Mouse (Mus musculus) MEL (cell line): ENCODE results near the gene Snrpd2. TPM values are rescaled to one million over a fixed set of nuclear protein-coding genes. Genes with fewer than 3 reads are reported as not detected.

Experiments used
- DNase-seq: peaks from one replicate; pipeline ENCODE4 v3.0.0; 2011; ENCODE audit warnings: low read depth, low spot score
- H3K27ac ChIP-seq: 2 replicates; pipeline ENCODE4 v1.5.1; 2012; ENCODE audit warnings: low read depth, mild to moderate bottlenecking, control low read depth, low read length, moderate library complexity; ENCODE audit not compliant: control insufficient read depth
- H3K27me3 ChIP-seq, 2 experiments: fragments of 150-350 bp in 1 of 2; sonication (generic) in 1 of 2; 2 replicates each; pipeline ENCODE4 v1.6.1; 2012; ENCODE audit warnings: low read length in 2 of 2, mild to moderate bottlenecking in 2 of 2, improper control_type of control experiment in 1 of 2, moderate library complexity in 1 of 2; ENCODE audit not compliant: insufficient read depth in 2 of 2, control insufficient read depth in 1 of 2
- H3K36me3 ChIP-seq, 2 experiments: 2 replicates each; pipeline ENCODE4 v1.6.1; 2012 to 2014; ENCODE audit warnings: low read length in 2 of 2, improper control_type of control experiment in 1 of 2, inconsistent platforms in 1 of 2, mild to moderate bottlenecking in 1 of 2; ENCODE audit not compliant: insufficient read depth in 2 of 2, control insufficient read depth in 1 of 2
- H3K4me1 ChIP-seq, 2 experiments: fragments of 150-350 bp in 1 of 2; sonication (generic) in 1 of 2; 2 replicates each; pipeline ENCODE4 v1.6.1; 2012; ENCODE audit warnings: low read length in 2 of 2, improper control_type of control experiment in 1 of 2, mild to moderate bottlenecking in 1 of 2; ENCODE audit not compliant: insufficient read depth in 2 of 2, control insufficient read depth in 1 of 2
- H3K4me3 ChIP-seq, 2 experiments: fragments of 150-350 bp in 1 of 2; sonication (generic) in 1 of 2; 2 replicates each; pipeline ENCODE4 v1.5.1; 2012; ENCODE audit warnings: low read depth in 2 of 2, low read length in 2 of 2, mild to moderate bottlenecking in 2 of 2, moderate library complexity in 2 of 2, control low read depth in 1 of 2, improper control_type of control experiment in 1 of 2; ENCODE audit not compliant: control insufficient read depth in 1 of 2, insufficient read depth in 1 of 2
- H3K79me2 ChIP-seq: 2 replicates; pipeline ENCODE4 v1.6.1; 2012; ENCODE audit warnings: mild to moderate bottlenecking, low read length, moderate library complexity; ENCODE audit not compliant: control insufficient read depth, poor library complexity, insufficient read depth
- H3K9ac ChIP-seq: 2 replicates; pipeline ENCODE4 v1.6.1; 2012; ENCODE audit warnings: low read depth, mild to moderate bottlenecking, control low read depth, low read length, moderate library complexity; ENCODE audit not compliant: control insufficient read depth, poor library complexity, severe bottlenecking
- H3K9me3 ChIP-seq: fragments of 150-350 bp; sonication (generic); replicated peaks from 2 replicates; pipeline ENCODE4 v1.6.1; 2012; ENCODE audit warnings: mild to moderate bottlenecking, low read length, improper control_type of control experiment, moderate library complexity; ENCODE audit not compliant: insufficient read depth
- BHLHE40 ChIP-seq: IDR thresholded peaks from 2 replicates; pipeline ENCODE4 v1.6.1; 2012; ENCODE audit warnings: low read depth, mild to moderate bottlenecking, inconsistent platforms, low read length, improper control_type of control experiment, borderline replicate concordance
- CTCF ChIP-seq, 3 experiments: IDR thresholded peaks in 2 of 3; conservative IDR thresholded peaks in 1 of 3; 2 replicates each; pipeline ENCODE4 v1.5.1; 2011 to 2012; ENCODE audit warnings: low read length in 3 of 3, low read depth in 2 of 3, mild to moderate bottlenecking in 2 of 3, improper control_type of control experiment in 1 of 3, inconsistent platforms in 1 of 3, mixed read lengths in 1 of 3, moderate library complexity in 1 of 3; ENCODE audit not compliant: control insufficient read depth in 1 of 3, insufficient read depth in 1 of 3, poor library complexity in 1 of 3, severe bottlenecking in 1 of 3
- ELF1 ChIP-seq: IDR thresholded peaks from 2 replicates; pipeline ENCODE4 v1.6.1; 2014; ENCODE audit warnings: low read depth, mild to moderate bottlenecking, inconsistent platforms, low read length, improper control_type of control experiment, moderate library complexity
- HCFC1 ChIP-seq: IDR thresholded peaks from 2 replicates; pipeline ENCODE4 v1.6.1; 2012; ENCODE audit warnings: low read depth, mild to moderate bottlenecking, inconsistent platforms, low read length, improper control_type of control experiment, moderate library complexity
- MAX ChIP-seq: IDR thresholded peaks from 2 replicates; pipeline ENCODE4 v1.6.1; 2011; ENCODE audit warnings: low read length, improper control_type of control experiment
- MAZ ChIP-seq: IDR thresholded peaks from 2 replicates; pipeline ENCODE4 v1.6.1; 2012; ENCODE audit warnings: low read depth, mild to moderate bottlenecking, inconsistent platforms, low read length, improper control_type of control experiment
- MEF2A ChIP-seq: IDR thresholded peaks from 2 replicates; pipeline ENCODE4 v1.6.1; 2014; ENCODE audit warnings: low read depth, mild to moderate bottlenecking, inconsistent platforms, low read length, improper control_type of control experiment; ENCODE audit not compliant: poor library complexity, insufficient replicate concordance, severe bottlenecking; ENCODE audit errors: extremely low read depth
- MXI1 ChIP-seq: IDR thresholded peaks from 2 replicates; pipeline ENCODE4 v1.6.1; 2011; ENCODE audit warnings: mild to moderate bottlenecking, low read depth, low read length, improper control_type of control experiment
- MYC ChIP-seq: IDR thresholded peaks from 2 replicates; pipeline ENCODE4 v1.6.1; 2011; ENCODE audit warnings: low read depth, mild to moderate bottlenecking, low read length, improper control_type of control experiment, moderate library complexity
- POLR2A ChIP-seq, 2 experiments: IDR thresholded peaks; 2 replicates each; pipeline ENCODE4 v1.6.1; 2011 to 2012; ENCODE audit warnings: low read length in 2 of 2, mild to moderate bottlenecking in 2 of 2, control low read depth in 1 of 2, improper control_type of control experiment in 1 of 2, low read depth in 1 of 2, moderate library complexity in 1 of 2; ENCODE audit not compliant: control insufficient read depth in 1 of 2, insufficient read depth in 1 of 2, poor library complexity in 1 of 2
- POLR2AphosphoS2 ChIP-seq: IDR thresholded peaks from 2 replicates; pipeline ENCODE4 v1.6.1; 2011; ENCODE audit warnings: low read length, improper control_type of control experiment
- RAD21 ChIP-seq: IDR thresholded peaks from 2 replicates; pipeline ENCODE4 v1.6.1; 2011; ENCODE audit warnings: mild to moderate bottlenecking, low read depth, low read length, improper control_type of control experiment
- RCOR1 ChIP-seq: IDR thresholded peaks from 2 replicates; pipeline ENCODE4 v1.6.1; 2012; ENCODE audit warnings: low read depth, mild to moderate bottlenecking, inconsistent platforms, low read length, improper control_type of control experiment
- SIN3A ChIP-seq: IDR thresholded peaks from 2 replicates; pipeline ENCODE4 v1.6.1; 2012; ENCODE audit warnings: low read length, improper control_type of control experiment, inconsistent platforms
- SMC3 ChIP-seq: IDR thresholded peaks from 2 replicates; pipeline ENCODE4 v1.6.1; 2011; ENCODE audit warnings: low read depth, low read length, improper control_type of control experiment
- TCF12 ChIP-seq: IDR thresholded peaks from 2 replicates; pipeline ENCODE4 v1.6.1; 2014; ENCODE audit warnings: low read depth, mild to moderate bottlenecking, inconsistent platforms, low read length, improper control_type of control experiment, moderate library complexity
- UBTF ChIP-seq: IDR thresholded peaks from 2 replicates; pipeline ENCODE4 v1.6.1; 2012; ENCODE audit warnings: low read depth, mild to moderate bottlenecking, inconsistent platforms, low read length, improper control_type of control experiment, moderate library complexity, borderline replicate concordance; ENCODE audit not compliant: insufficient read depth
- USF2 ChIP-seq, 2 experiments: IDR thresholded peaks; 2 replicates each; pipeline ENCODE4 v1.6.1; 2011 to 2012; ENCODE audit warnings: improper control_type of control experiment in 2 of 2, low read length in 2 of 2, borderline replicate concordance in 1 of 2, inconsistent platforms in 1 of 2, low read depth in 1 of 2, mild to moderate bottlenecking in 1 of 2; ENCODE audit not compliant: insufficient read depth in 1 of 2
- ZC3H11A ChIP-seq: IDR thresholded peaks from 2 replicates; pipeline ENCODE4 v1.6.1; 2012; ENCODE audit warnings: low read depth, mild to moderate bottlenecking, inconsistent platforms, low read length, improper control_type of control experiment
- ZKSCAN1 ChIP-seq: IDR thresholded peaks from 2 replicates; pipeline ENCODE4 v1.6.1; 2012; ENCODE audit warnings: low read depth, mild to moderate bottlenecking, inconsistent platforms, low read length, improper control_type of control experiment, moderate library complexity
- polyA plus RNA-seq, 2 experiments: library from polyadenylated mRNA; stranded (reverse) in 1 of 2; unstranded in 1 of 2; fragments of >175 nt in 1 of 2; fragments of >200 nt in 1 of 2; gene quantifications; 2 replicates each; pipeline versions ENCODE4 v1.2.1 to v1.2.4; 2012; ENCODE audit warnings: low replicate concordance in 2 of 2, low read depth in 1 of 2; ENCODE audit not compliant: insufficient read length in 2 of 2, insufficient read depth in 1 of 2, missing spikeins in 1 of 2
- total RNA-seq: library from RNA; depleted of rRNA; stranded (reverse); fragments of 300-350 nt; gene quantifications from 2 replicates; pipeline ENCODE4 v1.2.3, GENCODE M21; 2012

Gene Snrpd2
- total and polyA plus RNA-seq, 3 experiments = 234 to 345 TPM; not detected in 1

DNA sequence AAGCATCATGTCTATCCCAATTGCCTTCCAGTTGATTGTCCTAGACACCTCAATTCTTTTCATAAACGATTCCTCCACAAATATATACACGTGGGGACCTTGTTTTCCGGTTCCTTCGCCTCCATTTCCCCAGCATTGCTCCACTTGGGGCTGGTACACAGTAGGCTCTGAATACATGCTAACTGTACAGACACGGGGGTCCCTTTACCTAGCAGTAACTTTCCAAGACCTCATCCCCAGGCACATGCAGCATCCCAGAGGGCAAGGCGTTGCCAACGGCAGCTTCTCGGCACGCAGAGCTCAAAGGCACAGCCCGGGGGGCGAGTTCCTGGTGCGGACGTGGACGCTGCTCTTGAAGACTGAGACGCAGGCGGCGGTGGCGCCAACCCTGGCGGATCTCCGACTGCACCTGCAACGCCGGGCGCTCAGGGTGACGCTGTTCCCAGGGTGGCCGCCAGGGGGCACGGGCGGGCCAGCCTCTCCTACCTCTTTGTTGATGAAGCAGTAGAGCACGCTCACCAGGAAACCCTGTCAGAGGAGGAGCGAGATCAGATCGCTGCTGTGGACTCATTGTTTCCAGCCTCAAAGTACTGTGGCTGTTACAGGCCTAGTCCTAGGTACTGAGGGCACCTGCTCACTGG lies 7.8 kb downstream of the Snrpd2 start:
- Histone ChIP-seq H3K9me3 (no peaks in the 10 kb centered on the region), H3K9ac (peak overlapping the region; percentile 62)
- DNase-seq = peak; percentile 91

DNA sequence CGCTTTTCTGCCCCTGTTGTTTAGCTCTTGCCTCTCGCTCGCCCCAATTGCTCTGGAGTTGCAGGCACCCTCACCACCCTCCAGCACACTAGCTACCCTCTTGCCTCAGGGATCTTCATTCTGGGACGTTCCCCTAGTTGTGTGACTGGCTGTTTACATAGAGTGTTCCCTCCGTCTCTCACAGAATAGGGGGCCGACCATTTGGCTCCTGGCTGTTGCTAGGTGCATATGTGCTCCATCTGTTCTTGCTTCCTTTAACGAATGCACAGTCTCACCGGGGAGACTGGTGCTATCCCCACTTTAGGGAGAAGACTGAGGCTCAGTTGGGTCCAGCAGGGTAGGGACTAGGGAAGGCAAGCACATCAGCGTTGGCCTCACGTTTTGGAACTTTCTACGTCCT lies 9.1 kb downstream of the Snrpd2 start:
- H3K9ac ChIP-seq = no peak overlapping the region
- H3K27me3 ChIP-seq = no peaks in the 10 kb centered on the region
- peaks cover 0 to 3% of the 10 kb centered on the region in 2 experiments; a peak in 2 of 4 replicates for H3K36me3 ChIP-seq
- no peaks in the 10 kb centered on the region for H3K9me3 ChIP-seq
- H3K79me2 ChIP-seq = no peaks in the 10 kb centered on the region
- no peak overlapping the region for H3K27ac ChIP-seq
- no peak for TF ChIP-seq USF2 (IDR thresholded peaks at IDR 0.05; ENCODE audit: borderline replicate concordance in 1 of 2, insufficient read depth in 1 of 2, low read depth in 1 of 2, low read length in 2 of 2)
- H3K4me3 ChIP-seq = no peak overlapping the region
- peaks cover under 1 to 8% of the 10 kb centered on the region in 2 experiments; a peak in 2 of 4 replicates for H3K4me1 ChIP-seq
- DNase-seq = no peak

More for the DNA sequence above, 7.8 kb downstream of the Snrpd2 start:
- peaks cover 0 to 6% of the 10 kb centered on the region in 2 experiments; a peak in 1 of 4 replicates for H3K4me1 ChIP-seq
- H3K27me3 ChIP-seq = no peaks in the 10 kb centered on the region
- H3K36me3 ChIP-seq = peaks cover 0 to 3% of the 10 kb centered on the region in 2 experiments; a peak in 2 of 4 replicates
- H3K4me3 ChIP-seq = peak overlapping the region; percentile 5 to 35; a peak in 2 of 4 replicates
- TF ChIP-seq POLR2AphosphoS2 (no peak), SIN3A (peak; percentile 92), UBTF (no peak), RCOR1 (no peak), ELF1 (peak; percentile 44; the same call in 1 of the 2 replicates), MAX (peak; percentile 47; the same call in 1 of the 2 replicates), TCF12 (0 out of 2 replicates have a peak, but pooled peaks have one; percentile 43), POLR2A (IDR thresholded peaks at IDR 0.05; ENCODE audit: control insufficient read depth in 1 of 2, insufficient read depth in 1 of 2, low read depth in 1 of 2, low read length in 2 of 2, poor library complexity in 1 of 2) (peak in 1 of 2 experiments; percentile 25; a peak in 1 of 4 replicates), MEF2A (no peak), HCFC1 (peak; percentile 60), BHLHE40 (peak; percentile 25; the same call in 1 of the 2 replicates), RAD21 (peak; percentile 72), MXI1 (peak; percentile 82), MYC (peak; percentile 47; the same call in 1 of the 2 replicates), ZC3H11A (peak; percentile 55), MAZ (0 out of 2 replicates have a peak, but pooled peaks have one; percentile 15), ZKSCAN1 (no peak), CTCF (IDR thresholded peaks at IDR 0.05 in 2 of 3, conservative IDR thresholded peaks at IDR 0.05 in 1 of 3; ENCODE audit: control insufficient read depth in 1 of 3, insufficient read depth in 1 of 3, low read depth in 2 of 3, low read length in 3 of 3, poor library complexity in 1 of 3, severe bottlenecking in 1 of 3) (peak; percentile 93 to 97 (median 93)), SMC3 (peak; percentile 90)
- H3K79me2 ChIP-seq = no peaks in the 10 kb centered on the region
- 0 out of 2 replicates have a peak overlapping the region, but pooled peaks have one; percentile 13 for H3K27ac ChIP-seq
